Mouse (Mus musculus) CH12.LX (cell line): ENCODE measurements around the gene Lrrc18. TPM values are rescaled to one million over a fixed set of nuclear protein-coding genes. Genes with fewer than 3 reads are reported as not detected.
A peak's percentile ranks its signal among the peaks of the same experiment; 100 is the strongest.

ENCODE experiments used
- DNase-seq: peaks from one replicate; pipeline ENCODE4 v3.0.0-alpha.2; 2013; ENCODE audit errors: extremely low read depth
- H3K27ac ChIP-seq: 2 replicates; pipeline ENCODE4 v1.5.1; 2012; ENCODE audit warnings: low read depth, mild to moderate bottlenecking, control low read depth, moderate library complexity; ENCODE audit not compliant: insufficient read depth
- H3K27me3 ChIP-seq: replicated peaks from 2 replicates; pipeline ENCODE3; 2012; ENCODE audit warnings: inconsistent platforms
- H3K36me3 ChIP-seq, 2 experiments: replicated peaks in 1 of 2; 2 replicates each; pipeline versions ENCODE3 to v1.6.1; 2012; ENCODE audit warnings: inconsistent platforms in 1 of 2, low read length in 1 of 2, mild to moderate bottlenecking in 1 of 2, mixed read lengths in 1 of 2, moderate library complexity in 1 of 2; ENCODE audit not compliant: control insufficient read depth in 1 of 2, insufficient read depth in 1 of 2
- H3K4me1 ChIP-seq, 2 experiments: 2 replicates each; pipeline ENCODE4 v1.6.1; 2012; ENCODE audit warnings: inconsistent platforms in 1 of 2, moderate library complexity in 1 of 2; ENCODE audit not compliant: insufficient read depth in 2 of 2, control insufficient read depth in 1 of 2
- H3K4me2 ChIP-seq: 2 replicates; pipeline ENCODE4 v1.6.1; 2012; ENCODE audit warnings: low read depth, mild to moderate bottlenecking, control low read depth; ENCODE audit not compliant: poor library complexity, insufficient read depth, severe bottlenecking
- H3K4me3 ChIP-seq, 3 experiments: fragments of 150-350 bp in 1 of 3; sonication (generic) in 1 of 3; replicated peaks in 1 of 3; 2 replicates each; pipeline versions ENCODE3 to v1.5.1; 2011 to 2012; ENCODE audit warnings: low read depth in 2 of 3, low read length in 2 of 3, mild to moderate bottlenecking in 2 of 3, moderate library complexity in 2 of 3, control low read depth in 1 of 3, improper control_type of control experiment in 1 of 3, inconsistent platforms in 1 of 3, mixed read lengths in 1 of 3; ENCODE audit not compliant: poor library complexity in 1 of 3
- H3K79me2 ChIP-seq: replicated peaks from 2 replicates; pipeline ENCODE4 v1.6.1; 2012; ENCODE audit warnings: mild to moderate bottlenecking, moderate library complexity; ENCODE audit not compliant: control insufficient read depth, poor library complexity, insufficient read depth, severe bottlenecking; ENCODE audit errors: extremely low read depth
- H3K9ac ChIP-seq: 2 replicates; pipeline ENCODE4 v1.6.1; 2012; ENCODE audit warnings: low read depth, mild to moderate bottlenecking, control low read depth, moderate library complexity; ENCODE audit not compliant: insufficient read depth
- H3K9me3 ChIP-seq: replicated peaks from 2 replicates; pipeline ENCODE3; 2012; ENCODE audit warnings: low read length, inconsistent platforms, mixed read lengths
- BHLHE40 ChIP-seq: IDR thresholded peaks from 2 replicates; pipeline ENCODE4 v1.6.1; 2011; ENCODE audit warnings: mild to moderate bottlenecking, low read depth, low read length, improper control_type of control experiment
- CHD1 ChIP-seq: IDR thresholded peaks from 2 replicates; pipeline ENCODE4 v1.6.1; 2012; ENCODE audit warnings: low read depth, low read length, improper control_type of control experiment, inconsistent platforms
- CTCF ChIP-seq, 2 experiments: IDR thresholded peaks in 1 of 2; conservative IDR thresholded peaks in 1 of 2; 2 replicates each; pipeline ENCODE4 v1.5.1; 2011 to 2012; ENCODE audit warnings: low read depth in 2 of 2, low read length in 2 of 2, improper control_type of control experiment in 1 of 2, inconsistent platforms in 1 of 2, mild to moderate bottlenecking in 1 of 2, moderate library complexity in 1 of 2
- ETS1 ChIP-seq: conservative IDR thresholded peaks from 2 replicates; pipeline ENCODE4 v1.6.1; 2012; ENCODE audit warnings: low read depth, mild to moderate bottlenecking, inconsistent platforms, low read length, improper control_type of control experiment, moderate library complexity
- HCFC1 ChIP-seq: IDR thresholded peaks from 2 replicates; pipeline ENCODE4 v1.6.1; 2012; ENCODE audit warnings: low read depth, mild to moderate bottlenecking, inconsistent platforms, low read length, improper control_type of control experiment
- IRF4 ChIP-seq: IDR thresholded peaks from 2 replicates; pipeline ENCODE4 v1.6.1; 2014; ENCODE audit warnings: low read depth, mild to moderate bottlenecking, inconsistent platforms, low read length, improper control_type of control experiment
- JUND ChIP-seq: conservative IDR thresholded peaks from 2 replicates; pipeline ENCODE4 v1.6.1; 2011; ENCODE audit warnings: low read depth, low read length, improper control_type of control experiment
- MAFK ChIP-seq: IDR thresholded peaks from 2 replicates; pipeline ENCODE4 v1.6.1; 2011; ENCODE audit warnings: low read length, improper control_type of control experiment; ENCODE audit not compliant: insufficient replicate concordance
- MAX ChIP-seq: IDR thresholded peaks from 2 replicates; pipeline ENCODE4 v1.6.1; 2011; ENCODE audit warnings: low read length, improper control_type of control experiment
- MAZ ChIP-seq: IDR thresholded peaks from 2 replicates; pipeline ENCODE4 v1.6.1; 2012; ENCODE audit warnings: low read depth, mild to moderate bottlenecking, inconsistent platforms, low read length, improper control_type of control experiment, moderate library complexity
- MXI1 ChIP-seq: IDR thresholded peaks from 2 replicates; pipeline ENCODE4 v1.6.1; 2011; ENCODE audit warnings: mild to moderate bottlenecking, low read depth, low read length, improper control_type of control experiment
- MYC ChIP-seq: IDR thresholded peaks from 2 replicates; pipeline ENCODE4 v1.6.1; 2011; ENCODE audit warnings: low read depth, mild to moderate bottlenecking, improper control_type of control experiment, low read length
- POLR2AphosphoS2 ChIP-seq: IDR thresholded peaks from 2 replicates; pipeline ENCODE4 v1.6.1; 2011; ENCODE audit warnings: low read depth, low read length, improper control_type of control experiment
- RAD21 ChIP-seq: IDR thresholded peaks from 2 replicates; pipeline ENCODE4 v1.6.1; 2011; ENCODE audit warnings: low read depth, mild to moderate bottlenecking, low read length, improper control_type of control experiment, moderate library complexity
- SMC3 ChIP-seq: IDR thresholded peaks from 2 replicates; pipeline ENCODE4 v1.6.1; 2011; ENCODE audit warnings: low read depth, low read length, improper control_type of control experiment
- ZC3H11A ChIP-seq: IDR thresholded peaks from 2 replicates; pipeline ENCODE4 v1.6.1; 2012; ENCODE audit warnings: low read depth, mild to moderate bottlenecking, inconsistent platforms, low read length, improper control_type of control experiment
- ZMIZ1 ChIP-seq: IDR thresholded peaks from 2 replicates; pipeline ENCODE4 v1.6.1; 2012; ENCODE audit warnings: low read depth, mild to moderate bottlenecking, inconsistent platforms, low read length, improper control_type of control experiment
- ZNF384 ChIP-seq: IDR thresholded peaks from 2 replicates; pipeline ENCODE4 v1.6.1; 2012; ENCODE audit warnings: low read depth, low read length, improper control_type of control experiment, inconsistent platforms
- dilution Hi-C: fragments of 300-500 bp; cut with MboI; formaldehyde crosslinking; loops from 2 replicates; pipeline ENCODE4 v1.14.3; 2020; ENCODE audit warnings: low sequenced_read_pairs; ENCODE audit not compliant: extremely low pct_unique_long_range_greater_than_20kb, extremely low pct_ligation_motif_present
- in situ Hi-C: fragments of 300-500 bp; cut with MboI; formaldehyde crosslinking; loops from 3 replicates; pipeline ENCODE4 v1.14.3; 2019; ENCODE audit warnings: low sequenced_read_pairs, low pct_ligation_motif_present, low pct_unique_long_range_greater_than_20kb, mixed read lengths
- polyA plus RNA-seq: library from polyadenylated mRNA; unstranded; fragments of >175 nt; gene quantifications from 2 replicates; pipeline ENCODE4 v1.2.1, GENCODE M21; 2012; ENCODE audit warnings: low read depth; ENCODE audit not compliant: insufficient read length
- total RNA-seq, 2 experiments: library from RNA; depleted of rRNA; stranded (reverse); fragments of 300-350 nt in 1 of 2; fragments of >200 nt in 1 of 2; gene quantifications; 2 replicates each; pipeline ENCODE4 v1.2.3; 2012 to 2014

The Lrrc18 gene
- total and polyA plus RNA-seq, 3 experiments, result 0.08 to 0.76 TPM; not detected in 1

DNA sequence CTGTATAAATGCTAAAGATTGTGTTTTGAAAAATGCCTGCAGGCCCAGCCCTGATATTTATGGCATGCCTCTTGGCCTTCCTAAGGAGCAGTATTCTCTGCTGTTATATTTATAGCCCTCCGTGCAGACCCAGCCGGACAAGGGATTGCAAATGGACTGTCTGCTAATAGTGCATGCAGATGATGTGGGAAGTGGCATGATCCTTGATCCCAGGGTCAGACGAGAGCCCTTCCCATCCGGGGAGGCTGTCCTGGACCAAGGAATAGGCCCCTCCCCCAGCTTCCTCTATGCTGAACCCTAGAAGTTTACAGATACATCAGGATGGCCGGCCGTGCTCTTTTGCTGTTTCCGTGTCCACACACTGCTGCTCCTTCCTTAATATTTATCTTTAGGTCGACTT lies 32.5 kb upstream of the Lrrc18 start:
- Histone ChIP-seq H3K4me3 (no peak overlapping the region), H3K4me1 (no peaks in the 10 kb centered on the region), H3K27me3 (no peaks in the 10 kb centered on the region), H3K36me3 (peaks cover 42 to 74% of the 10 kb centered on the region in 2 experiments), H3K9me3 (no peaks in the 10 kb centered on the region), H3K4me2 (no peak overlapping the region), H3K79me2 (no peaks in the 10 kb centered on the region), H3K9ac (no peak overlapping the region), H3K27ac (no peak overlapping the region)
- DNase-seq, result no peak
- in situ Hi-C loops, result no loop called here
- no peak for TF ChIP-seq SMC3
- TF ChIP-seq IRF4, result no peak
- TF ChIP-seq CHD1, result no peak
- TF ChIP-seq ETS1, result no peak
- TF ChIP-seq HCFC1, result no peak
- TF ChIP-seq MAFK, result no peak
- no peak for TF ChIP-seq ZMIZ1
- TF ChIP-seq BHLHE40, result no peak
- no peak for TF ChIP-seq ZNF384
- no peak for TF ChIP-seq MXI1
- no peak for TF ChIP-seq ZC3H11A
- no peak for TF ChIP-seq POLR2AphosphoS2
- TF ChIP-seq MAX, result no peak
- dilution Hi-C loops, result no loop called here

GRCm38 (mm10) chr14:32960481-32960880 lies 30.7 kb upstream of the Lrrc18 start:
- peak; percentile 52 for TF ChIP-seq SMC3
- no peak for TF ChIP-seq MYC
- TF ChIP-seq RAD21, result peak; percentile 48
- TF ChIP-seq BHLHE40, result no peak
- TF ChIP-seq CTCF (conservative IDR thresholded peaks at IDR 0.05 in 1 of 2, IDR thresholded peaks at IDR 0.05 in 1 of 2; ENCODE audit: low read depth in 2 of 2, low read length in 2 of 2), result peak; percentile 46 to 66
- peak; percentile 55 for DNase-seq
- Histone ChIP-seq H3K27me3 (no peaks in the 10 kb centered on the region), H3K4me2 (no peak overlapping the region), H3K4me3 (no peak overlapping the region), H3K4me1 (no peaks in the 10 kb centered on the region), H3K79me2 (no peaks in the 10 kb centered on the region), H3K36me3 (peaks cover 60 to 92% of the 10 kb centered on the region in 2 experiments), H3K9me3 (no peaks in the 10 kb centered on the region), H3K9ac (no peak overlapping the region), H3K27ac (no peak overlapping the region)
- dilution Hi-C loops (no loop called here), in situ Hi-C loops (no loop called here)

- Histone ChIP-seq H3K9me3 (no peaks in the 10 kb centered on the region), H3K79me2 (no peaks in the 10 kb centered on the region), H3K27me3 (no peaks in the 10 kb centered on the region), H3K36me3 (peaks cover 82 to 97% of the 10 kb centered on the region in 2 experiments), H3K9ac (no peak overlapping the region), H3K4me2 (no peak overlapping the region), H3K4me3 (no peak overlapping the region), H3K4me1 (no peaks in the 10 kb centered on the region), H3K27ac (no peak overlapping the region)
- in situ Hi-C loops, result no loop called here
- dilution Hi-C loops, result no loop called here
- TF ChIP-seq POLR2AphosphoS2, result no peak
- no peak for TF ChIP-seq MXI1
- TF ChIP-seq MAX, result no peak
- no peak for TF ChIP-seq MYC
- no peak for TF ChIP-seq MAZ
- no peak for TF ChIP-seq JUND
- no peak for DNase-seq
Measured at GRCm38 (mm10) chr14:32964742-32965141, 26.4 kb upstream of the Lrrc18 start.
